Mouse (Mus musculus) embryo, embryonic 11 days (tissue): ENCODE data around the gene Acp2.

ENCODE experiments used
- DNase-seq: peaks from one replicate; pipeline ENCODE4 v3.0.0-alpha.2; 2015

Acp2 gene

GRCm38 (mm10) chr2:91256256-91257125 is 53.8 kb downstream of the Acp2 start:
- peak; percentile 69 for DNase-seq

- peak; percentile 79 for DNase-seq
Measured at GRCm38 (mm10) chr2:91257126-91257980, 54.7 kb downstream of the Acp2 start.

- no peak for DNase-seq
Measured at GRCm38 (mm10) chr2:91258054-91258453, 55.4 kb downstream of the Acp2 start.

- DNase-seq: no peak
Measured at GRCm38 (mm10) chr2:91258830-91259229, 56.1 kb downstream of the Acp2 start.

GRCm38 (mm10) chr2:91259493-91259892 is 56.8 kb downstream of the Acp2 start:
- no peak for DNase-seq
